Mouse (Mus musculus) left cerebral cortex, adult 9 months (tissue): ENCODE data around the gene Tnfsf9.
"Not testable (repeated sequence)": the region's sequence is repeated elsewhere in the genome, so short reads cannot be mapped to it uniquely, and the experiment has no call there.

Experiments
- DNase-seq, 2 experiments: peaks; one replicate each; pipeline ENCODE4 v3.0.0; 2022; ENCODE audit warnings: low spot score in 2 of 2

The Tnfsf9 gene

DNA sequence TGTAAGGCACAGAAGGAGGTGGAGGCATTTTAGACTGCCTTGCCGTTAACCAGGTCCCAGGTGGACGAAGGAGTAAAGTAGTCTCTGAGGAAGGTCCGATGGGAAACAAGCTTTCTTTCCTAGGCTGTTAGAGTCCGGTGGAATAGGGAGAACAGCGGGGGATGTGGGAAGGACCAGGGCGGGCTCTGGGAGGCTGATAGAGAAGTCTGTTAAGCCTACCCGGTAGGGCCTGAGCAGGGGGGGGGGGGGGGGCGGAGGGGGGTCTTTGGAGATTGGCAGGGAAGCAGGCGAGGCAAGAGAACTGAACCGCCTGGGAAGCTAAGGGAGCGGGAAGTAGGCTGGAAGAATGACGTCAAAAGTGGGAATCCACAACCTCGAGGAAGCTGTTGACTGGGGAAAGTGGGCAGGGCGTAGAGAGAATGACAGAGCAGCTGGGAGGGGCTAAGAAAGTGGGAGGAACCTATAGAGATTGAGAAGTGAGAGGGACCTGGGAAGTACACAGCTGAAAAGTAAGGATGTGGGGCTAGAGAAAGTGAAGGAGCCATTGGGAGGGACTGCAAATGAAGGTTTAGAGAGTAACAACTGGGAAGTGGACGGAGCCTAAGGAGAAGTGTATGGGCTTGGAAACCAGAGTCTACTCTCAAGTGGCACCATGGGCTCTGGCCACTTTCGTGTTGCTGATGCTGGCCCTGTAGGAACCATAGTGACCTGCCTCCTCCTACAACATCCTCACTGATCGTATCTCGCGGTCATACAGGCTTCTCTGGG, 9.1 kb upstream of the Tnfsf9 start:
- DNase-seq: no peak

DNA sequence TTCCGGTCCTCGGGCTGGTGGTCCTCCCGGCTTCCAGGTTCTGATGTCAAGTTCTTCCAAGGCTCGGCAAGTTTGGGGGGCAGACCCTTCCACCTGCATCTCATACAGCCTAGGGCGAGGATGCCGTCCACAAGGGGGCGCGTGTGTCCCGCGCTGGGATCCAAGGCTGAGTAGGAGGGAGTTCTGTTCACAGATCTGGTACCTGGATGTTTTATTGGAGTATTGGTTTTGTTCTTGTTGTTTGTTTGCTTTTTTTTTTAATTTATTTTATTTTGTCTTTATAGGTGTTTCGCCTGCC, 8.6 kb upstream of the Tnfsf9 start:
- peak in 1 of 2 experiments; percentile 87 for DNase-seq

DNA sequence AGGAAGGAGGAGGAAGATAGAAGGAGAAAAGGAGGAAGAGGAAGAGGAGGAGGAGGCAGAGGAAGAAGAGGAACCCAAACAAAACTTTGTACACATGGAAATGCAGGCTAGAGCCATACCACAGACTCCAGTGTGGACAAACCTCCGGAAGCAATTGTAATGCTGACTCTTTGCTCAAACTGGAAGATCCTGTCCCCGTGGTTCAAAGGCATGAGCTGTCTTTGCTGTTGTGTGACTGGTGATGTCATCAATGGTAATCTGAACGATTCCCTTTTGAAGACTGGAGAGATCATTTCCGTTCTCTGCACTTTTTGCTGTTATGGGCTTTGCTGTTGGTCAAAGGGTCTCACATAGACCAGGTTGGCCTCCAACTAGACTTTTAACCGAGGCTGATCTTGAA, 6.8 kb upstream of the Tnfsf9 start:
- no peak for DNase-seq

DNA sequence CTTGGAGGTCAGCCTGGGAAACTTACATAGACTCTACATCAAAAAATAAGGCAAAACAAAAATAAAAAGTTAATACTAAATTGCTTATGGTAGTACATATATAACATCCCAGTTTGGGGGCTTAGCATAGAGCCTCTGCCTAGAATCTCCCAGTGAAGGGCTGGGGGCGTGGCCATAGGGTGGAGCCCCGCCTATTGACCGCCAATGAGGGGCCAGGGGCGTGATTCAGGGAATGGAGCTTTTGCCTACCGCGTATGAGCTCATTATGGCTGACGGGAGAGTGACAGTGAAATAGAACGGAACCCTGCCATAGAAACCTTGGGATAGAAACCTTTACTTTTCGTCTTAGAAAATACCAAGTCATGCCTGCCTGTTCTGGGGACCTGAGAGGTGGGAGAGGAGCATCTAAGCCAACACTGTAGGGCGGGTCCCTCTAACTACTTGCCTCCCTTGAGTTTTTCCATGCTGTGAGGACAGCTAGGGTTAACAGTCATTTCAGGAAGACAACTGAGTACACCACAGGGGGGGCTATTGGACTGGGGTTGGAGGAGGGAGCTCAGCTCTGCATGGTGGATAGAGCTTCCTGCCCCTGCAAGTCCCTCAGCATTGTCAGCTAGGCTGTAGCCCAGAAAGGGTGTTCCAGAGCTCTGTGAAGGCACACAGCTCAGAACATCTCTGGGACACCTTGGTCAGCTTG, 5.3 kb upstream of the Tnfsf9 start:
- DNase-seq: no peak

DNA sequence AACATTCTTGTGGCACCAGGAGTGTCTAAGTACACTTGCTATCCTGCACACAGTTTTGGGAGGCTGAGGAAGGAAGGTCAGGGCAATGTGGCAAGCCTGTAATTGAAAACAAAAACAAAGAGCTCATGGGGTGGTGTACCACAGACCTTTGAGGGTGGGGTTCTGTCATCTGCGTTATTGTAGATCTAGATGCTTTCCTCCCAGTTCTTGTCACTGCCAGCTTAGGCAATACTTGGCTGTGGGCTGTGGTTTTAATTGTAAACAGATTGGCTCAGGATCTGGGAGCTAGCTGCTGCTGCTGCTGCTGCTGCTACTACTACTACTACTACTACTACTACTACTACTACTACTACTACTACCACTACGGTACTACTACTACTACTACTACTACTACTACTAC, 2.8 kb upstream of the Tnfsf9 start:
- no peak for DNase-seq

DNA sequence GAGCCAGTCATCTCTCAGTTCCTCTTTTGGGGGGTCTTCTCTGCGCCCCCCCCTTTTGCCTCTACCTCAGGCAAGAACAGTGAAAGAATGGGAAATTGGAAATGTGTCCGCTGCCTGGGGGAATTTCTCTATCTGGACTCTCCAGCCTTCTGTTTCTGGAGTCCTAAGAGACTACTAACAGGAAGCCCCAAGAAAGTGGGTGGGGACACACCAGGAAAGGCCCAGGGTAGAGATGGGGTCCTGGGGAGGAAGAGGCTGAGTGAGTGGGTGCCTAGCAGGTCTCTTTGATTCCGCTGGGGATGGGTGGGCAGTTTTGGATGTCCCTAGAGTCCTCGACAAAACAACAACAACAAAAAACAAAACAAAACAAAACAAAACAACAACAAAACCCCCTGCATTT, 629 bp upstream of the Tnfsf9 start:
- no peak for DNase-seq

DNA sequence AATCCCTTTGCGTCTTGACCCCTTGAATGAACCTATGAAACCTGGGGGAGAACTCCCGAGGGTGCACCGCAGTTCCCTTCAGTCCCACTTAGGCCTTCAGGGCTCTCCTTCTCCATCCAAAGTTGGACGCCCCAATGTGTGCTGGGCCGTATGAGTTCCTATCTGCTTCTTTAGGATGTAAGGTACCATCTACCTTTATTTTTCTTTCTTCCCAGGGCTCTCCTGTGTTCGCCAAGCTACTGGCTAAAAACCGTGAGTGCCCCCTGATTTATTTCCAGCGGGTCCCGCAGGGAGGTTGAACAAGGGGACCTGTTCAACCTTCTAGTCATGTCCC, 877 bp downstream of the Tnfsf9 start:
- DNase-seq: no peak

DNA sequence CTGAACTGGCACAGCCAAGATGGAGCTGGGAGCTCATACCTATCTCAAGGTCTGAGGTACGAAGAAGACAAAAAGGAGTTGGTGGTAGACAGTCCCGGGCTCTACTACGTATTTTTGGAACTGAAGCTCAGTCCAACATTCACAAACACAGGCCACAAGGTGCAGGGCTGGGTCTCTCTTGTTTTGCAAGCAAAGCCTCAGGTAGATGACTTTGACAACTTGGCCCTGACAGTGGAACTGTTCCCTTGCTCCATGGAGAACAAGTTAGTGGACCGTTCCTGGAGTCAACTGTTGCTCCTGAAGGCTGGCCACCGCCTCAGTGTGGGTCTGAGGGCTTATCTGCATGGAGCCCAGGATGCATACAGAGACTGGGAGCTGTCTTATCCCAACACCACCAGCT, 1.9 kb downstream of the Tnfsf9 start:
- no peak for DNase-seq

DNA sequence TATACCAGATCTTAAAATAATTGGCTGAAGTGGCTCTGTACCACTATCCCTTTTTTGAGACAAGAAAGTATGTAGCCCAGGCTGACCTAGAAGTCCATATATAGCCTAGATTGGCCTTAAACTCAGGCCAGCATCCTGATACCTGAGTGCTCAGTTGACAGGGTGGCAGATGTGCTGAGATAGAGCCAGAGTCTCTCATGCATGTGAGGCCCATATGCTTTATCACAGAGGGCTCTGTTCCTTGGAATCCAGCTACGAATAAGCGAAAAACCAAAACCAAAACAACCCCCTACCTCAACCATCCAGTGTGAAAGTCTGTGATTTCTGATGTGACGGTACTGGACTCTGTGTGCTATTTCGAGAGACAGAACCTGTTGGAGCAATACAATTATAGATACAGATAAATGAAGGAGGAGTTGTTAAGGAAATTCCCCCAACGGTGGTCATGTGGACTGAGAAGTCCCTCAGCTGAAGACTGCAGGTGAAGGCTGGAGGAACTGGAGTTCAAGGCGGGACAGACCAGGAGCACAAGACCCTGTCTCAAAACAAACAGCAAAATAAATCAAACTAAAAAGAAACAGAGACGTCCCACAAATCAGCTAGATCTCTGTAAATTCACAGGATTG, 3.0 kb downstream of the Tnfsf9 start:
- DNase-seq: no peak

DNA sequence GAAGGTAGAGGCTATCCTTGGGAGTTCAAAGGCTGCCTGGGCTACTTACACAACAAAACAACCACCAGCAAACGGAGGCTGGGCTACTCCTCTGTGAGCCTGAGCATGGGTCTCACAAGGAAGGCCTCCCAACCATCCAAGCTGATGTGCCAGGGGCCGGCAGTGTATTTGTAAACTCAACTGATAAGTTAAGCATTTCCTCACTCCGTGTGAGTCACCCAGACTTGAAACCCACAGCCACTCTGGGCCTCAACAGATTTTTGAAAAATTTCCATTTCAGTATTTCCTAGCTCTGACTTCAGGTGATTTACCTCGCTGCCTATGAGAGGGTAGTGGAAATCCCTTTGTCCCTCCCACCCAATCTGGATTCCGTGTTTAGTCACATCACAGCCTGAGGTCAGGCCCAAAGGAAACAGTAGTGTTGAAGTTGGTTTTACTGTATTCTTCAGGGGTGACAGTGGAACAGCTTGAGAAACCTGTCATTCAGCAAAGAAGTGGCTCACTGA, 3.6 kb downstream of the Tnfsf9 start:
- DNase-seq: no peak

DNA sequence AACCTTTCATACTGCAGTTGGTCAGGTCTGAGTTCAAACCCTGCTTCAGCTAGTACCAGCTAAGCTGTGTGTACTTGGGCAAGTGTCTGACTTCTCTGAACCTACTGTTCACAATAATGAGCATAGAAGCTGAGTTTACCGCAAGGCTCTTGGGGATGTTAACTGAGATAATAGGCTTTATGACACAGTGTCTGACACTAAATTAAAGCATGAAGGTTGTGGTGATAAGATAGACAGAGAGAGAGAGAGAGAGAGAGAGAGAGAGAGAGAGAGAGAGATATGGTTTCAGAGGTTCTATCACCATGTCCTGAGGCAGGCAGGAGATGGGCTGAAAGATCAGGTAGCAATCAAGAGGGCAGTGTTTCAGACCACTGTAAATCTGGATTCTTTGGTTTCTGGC, 4.9 kb downstream of the Tnfsf9 start:
- DNase-seq: no peak

DNA sequence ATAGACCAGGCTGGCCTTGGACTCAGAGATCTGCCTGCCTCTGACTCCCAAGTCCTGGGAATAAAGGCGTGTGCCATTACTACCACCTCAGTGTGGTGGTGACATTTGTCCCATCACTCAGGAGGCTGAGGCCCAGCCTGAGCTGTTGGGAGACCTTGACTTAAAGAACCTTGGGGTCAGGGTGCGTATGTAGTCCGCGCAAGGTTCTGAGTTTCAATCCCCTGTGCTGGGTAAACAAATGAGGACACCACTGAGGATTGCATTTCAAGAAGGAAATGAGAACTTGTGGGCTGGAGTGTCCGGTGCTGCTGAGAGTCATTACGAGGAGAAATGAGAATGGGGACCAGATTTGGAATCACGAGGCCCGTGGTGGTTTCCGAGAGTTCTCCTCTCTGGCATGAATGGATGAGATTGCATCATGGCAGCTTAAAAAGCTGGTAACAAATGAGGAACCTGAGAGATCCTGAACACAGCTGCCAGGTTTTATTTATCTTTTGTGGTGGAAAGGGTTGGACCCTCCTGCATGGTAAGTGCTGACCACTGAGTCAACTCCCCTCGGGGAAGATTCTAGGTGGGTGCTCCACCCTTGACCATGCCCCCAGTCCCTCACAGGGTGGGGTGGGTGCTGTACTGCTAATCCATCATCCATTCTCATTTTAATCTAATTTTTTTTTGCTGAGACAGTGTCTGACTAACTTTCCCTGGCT, 7.8 kb downstream of the Tnfsf9 start:
- DNase-seq: peak in 1 of 2 experiments; percentile 20

DNA sequence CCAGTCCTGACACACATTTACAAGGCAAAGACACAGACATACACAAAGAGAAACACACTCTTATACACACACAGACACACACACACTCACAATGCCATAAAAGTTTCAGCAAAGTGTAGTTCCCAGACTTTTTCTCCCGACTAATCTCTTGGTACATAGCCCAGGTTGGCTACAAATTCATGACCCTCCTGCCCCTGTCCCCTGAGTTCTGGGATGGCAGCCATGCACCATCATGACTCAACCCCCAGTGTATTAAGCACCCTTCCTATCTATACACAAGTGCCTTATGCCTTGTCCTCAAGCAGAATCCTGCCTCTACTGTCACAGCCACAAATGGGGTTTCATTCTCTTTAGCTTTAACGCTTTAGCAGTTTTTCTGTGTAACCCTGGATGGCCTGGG, 11.7 kb downstream of the Tnfsf9 start:
- DNase-seq: no peak

DNA sequence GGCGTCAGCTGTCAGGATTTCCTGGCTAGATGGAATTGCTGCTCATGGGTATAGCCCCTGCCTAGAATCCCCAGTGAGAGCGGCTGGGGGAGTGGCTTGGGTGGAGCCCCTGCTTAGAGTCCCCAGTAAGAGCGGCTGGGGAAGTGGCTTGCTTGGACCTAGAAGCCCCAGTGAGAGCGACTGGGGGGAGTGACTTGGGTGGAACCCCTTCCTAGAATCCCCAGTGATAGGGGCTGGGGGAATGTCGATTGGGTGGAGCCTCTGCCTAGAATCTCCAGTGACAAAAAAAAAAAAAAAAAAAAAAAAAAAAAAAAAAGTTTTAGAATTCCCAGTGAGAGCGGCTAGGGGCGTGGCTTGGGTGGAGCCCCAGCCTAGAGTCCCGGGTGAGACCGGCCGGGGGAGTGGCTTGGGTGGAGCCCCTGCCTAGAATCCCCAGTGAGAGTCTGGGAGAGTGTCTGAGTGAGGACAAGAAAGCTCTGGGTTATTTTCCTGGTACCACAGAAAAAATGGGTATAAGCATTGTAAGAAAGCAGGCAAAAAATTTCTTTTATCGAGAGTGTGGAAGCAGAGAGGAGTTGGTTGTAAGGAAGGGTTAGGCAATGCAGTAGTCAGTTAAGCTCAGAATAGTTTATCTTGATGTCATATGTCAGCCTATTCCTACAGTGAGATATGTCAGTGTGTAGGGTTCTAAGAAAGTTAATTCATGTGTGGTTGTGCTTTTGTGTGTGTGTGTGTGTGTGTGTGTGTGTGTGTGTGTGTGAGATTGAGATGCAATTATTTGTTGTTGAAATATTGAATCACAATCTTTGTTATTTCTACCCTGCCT, 13.6 kb downstream of the Tnfsf9 start:
- DNase-seq: no peak

DNA sequence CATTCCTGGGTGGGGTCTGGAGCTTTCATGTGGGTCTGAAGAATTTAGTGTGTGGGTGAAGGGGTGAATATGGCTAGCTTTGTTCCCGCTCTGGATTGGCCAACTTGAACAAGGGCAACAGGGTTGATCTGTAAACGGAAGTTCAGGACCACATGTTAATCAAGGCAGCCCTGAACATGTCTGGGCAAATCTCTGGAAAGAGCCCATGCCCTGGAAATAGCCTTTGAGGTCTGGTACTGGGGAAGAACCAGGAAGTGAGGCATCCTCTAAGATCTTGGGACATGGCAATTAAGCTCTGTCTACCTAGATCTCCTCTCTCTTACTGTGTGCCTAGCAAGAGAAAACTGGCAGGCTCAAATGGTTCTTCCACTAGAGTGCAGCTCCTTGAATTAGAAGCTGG, 16.7 kb downstream of the Tnfsf9 start:
- no peak for DNase-seq

DNA sequence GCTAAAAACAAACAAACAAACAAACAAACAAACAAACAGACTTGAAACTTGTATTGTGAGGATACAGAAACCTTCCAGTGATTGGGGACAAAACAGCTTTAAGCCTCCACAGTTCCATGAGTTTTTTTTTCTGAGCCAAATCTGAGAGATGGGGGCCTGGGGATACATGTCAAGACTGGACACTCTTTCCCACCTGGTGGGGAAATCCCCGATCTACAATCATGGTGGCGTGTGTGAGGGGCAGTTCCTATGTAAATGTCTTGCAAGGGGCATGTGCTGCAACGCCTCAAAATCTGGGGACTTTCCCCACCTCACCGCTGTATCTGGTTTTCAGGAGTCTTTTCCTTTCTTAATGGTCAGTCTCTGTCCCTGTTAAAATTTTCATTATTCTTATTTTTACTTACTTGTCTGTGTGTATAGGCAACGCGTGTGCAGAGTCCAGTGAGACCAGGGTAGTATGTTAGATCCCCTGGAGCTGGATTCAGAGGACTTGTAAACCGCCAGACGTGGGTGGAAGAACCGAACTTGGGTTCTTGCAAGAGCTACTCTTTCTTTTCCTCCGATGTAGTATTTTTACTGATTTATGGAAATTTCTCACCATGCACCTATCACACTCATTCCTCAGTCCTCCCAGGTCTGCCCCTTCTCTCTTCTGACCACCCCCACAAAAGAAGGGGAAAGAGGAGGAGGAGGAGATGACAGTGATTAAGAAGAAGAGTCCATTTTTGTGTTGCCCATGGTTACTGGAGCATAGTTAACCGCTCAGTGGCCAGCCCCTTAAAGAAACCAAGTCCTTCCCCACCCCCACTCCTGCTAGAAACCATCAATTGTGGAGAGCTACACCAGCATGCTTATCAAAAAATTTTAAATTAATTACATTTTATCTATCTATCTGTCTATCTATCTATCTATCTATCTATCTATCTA, 18.3 kb downstream of the Tnfsf9 start:
- DNase-seq: no peak

DNA sequence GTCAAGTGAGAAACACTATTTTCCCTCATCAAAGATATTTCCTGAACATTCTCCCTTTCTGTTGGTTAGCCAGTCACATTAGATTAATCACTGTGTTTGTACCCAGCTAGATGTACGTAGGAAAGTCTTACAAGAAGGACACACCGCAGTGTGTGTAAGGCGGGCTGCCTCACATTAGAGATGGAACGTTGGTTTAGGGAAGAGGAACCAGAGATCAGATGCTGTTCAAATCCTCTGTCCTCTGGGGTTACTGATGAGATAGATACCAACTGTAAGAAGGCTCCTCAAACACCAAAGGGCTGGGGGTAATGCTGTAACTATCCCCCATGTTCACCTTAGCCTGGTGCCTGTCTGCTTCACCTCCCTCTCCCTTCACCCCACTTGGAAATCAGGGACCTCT, 19.7 kb downstream of the Tnfsf9 start:
- DNase-seq: no peak

DNA sequence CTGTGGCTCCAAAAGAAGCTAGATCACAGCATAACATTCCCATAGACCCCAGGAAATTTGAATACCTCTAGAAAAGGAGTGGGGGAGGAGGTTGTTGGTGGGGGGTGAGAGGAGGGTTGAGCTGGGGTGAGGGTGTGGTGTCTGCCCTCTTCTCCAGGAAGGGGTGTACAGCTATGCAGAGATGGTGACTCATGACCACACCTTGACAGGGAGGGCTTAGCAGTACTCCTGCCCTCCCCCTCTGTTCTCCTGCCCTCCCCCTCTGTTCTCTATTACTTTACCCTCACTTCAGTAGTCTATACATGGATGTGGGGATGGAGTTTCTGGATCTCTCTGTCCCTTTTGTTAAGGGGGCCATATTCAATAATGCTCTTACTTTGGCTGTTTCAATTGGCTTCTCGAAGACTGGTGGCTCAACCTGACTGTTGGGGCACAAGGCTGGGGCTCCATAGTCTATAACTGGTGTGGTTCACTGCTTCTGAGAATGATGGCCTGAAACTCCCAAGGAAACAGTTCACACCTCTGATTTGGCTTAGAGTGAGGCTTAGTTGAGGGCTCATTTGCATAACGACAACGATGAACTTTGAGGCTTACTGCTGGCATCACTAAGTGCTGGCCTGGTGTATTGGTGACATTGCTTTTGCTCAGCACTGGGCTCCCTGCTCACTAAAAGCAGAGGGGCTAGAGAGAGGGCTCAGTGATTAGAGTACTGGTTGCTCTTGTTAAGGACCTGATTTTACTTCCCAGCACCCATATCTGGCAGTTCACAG, 20.9 kb downstream of the Tnfsf9 start:
- DNase-seq: no peak

DNA sequence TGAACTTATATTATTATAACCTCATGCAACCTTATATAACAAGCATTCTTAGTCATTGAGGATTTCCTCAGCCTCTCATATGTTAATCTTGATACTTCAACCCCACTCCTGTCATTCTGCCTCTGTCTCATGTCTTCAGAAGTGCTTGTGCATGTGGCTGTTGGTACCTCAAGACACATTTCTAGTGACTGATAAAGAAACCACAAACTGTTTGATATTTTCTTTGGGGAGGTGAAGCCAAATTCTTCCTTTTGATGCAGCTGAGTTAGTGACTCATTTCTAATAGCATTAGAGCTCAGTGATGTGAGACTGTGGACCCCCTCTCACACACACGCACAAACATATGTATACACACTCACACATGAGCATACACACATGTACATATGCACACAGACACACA, 26.7 kb downstream of the Tnfsf9 start:
- no peak for DNase-seq

DNA sequence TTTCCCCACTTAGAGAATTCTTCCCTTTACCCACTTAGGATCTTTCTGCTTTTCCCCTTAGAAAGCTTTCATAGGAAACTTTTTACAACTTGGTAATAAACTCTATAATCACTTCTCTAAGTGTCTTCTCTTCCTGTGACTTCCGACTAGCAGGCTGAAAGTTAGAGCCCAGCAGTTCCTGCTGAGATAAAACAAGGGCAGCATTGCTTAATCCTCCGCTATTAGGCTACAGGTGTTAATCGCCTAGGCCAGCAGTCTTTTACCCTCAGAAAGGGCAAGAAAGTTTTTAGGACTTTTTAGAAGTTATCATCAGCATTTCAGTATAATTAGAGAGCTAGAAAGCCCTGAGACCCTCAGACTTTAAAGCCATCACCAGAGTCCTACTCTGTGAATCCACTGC, 28.9 kb downstream of the Tnfsf9 start:
- DNase-seq: not testable (repeated sequence)
